Mouse (Mus musculus): ENCODE results near the gene Gucy1b1. TPM values are rescaled to one million over a fixed set of nuclear protein-coding genes. Genes with fewer than 3 reads are reported as not detected.

Gene Gucy1b1
- total RNA-seq (2021): 100 to 1,000 TPM; 110 to 113 TPM
- long read RNA-seq, experiment 1, transcript Gucy1b1-201 (14 exons, 3,223 nt): major isoform, 68 of 81 reads
- long read RNA-seq, experiment 1, partial matches to known transcripts: 5 of 81 reads
- long read RNA-seq, experiment 1, other reads (novel, unspliced or antisense): 8 of 81 reads
- long read RNA-seq, experiment 2, transcript Gucy1b1-201 (14 exons, 3,223 nt): major isoform, 93 of 104 reads
- long read RNA-seq, experiment 2, partial matches to known transcripts: 8 of 104 reads
- long read RNA-seq, experiment 2, other reads (novel, unspliced or antisense): 3 of 104 reads

- Histone ChIP-seq H3K4me3 (peak within 1 kb of the TSS; percentile 78), H3K27ac (peak within 1 kb of the TSS; percentile 95)
- TF ChIP-seq CTCF (conservative IDR thresholded peaks at IDR 0.05): no peak; the same call in 1 of the 2 replicates
- DNase-seq (ENCODE audit: low spot score in 2 of 2): peak; percentile 84 to 91
Measured at GRCm38 (mm10) chr3:82074201-82074851, at the start of gene Gucy1b1. Gene Gucy1b1 (minus strand): TSS chr3:82074689.

DNA sequence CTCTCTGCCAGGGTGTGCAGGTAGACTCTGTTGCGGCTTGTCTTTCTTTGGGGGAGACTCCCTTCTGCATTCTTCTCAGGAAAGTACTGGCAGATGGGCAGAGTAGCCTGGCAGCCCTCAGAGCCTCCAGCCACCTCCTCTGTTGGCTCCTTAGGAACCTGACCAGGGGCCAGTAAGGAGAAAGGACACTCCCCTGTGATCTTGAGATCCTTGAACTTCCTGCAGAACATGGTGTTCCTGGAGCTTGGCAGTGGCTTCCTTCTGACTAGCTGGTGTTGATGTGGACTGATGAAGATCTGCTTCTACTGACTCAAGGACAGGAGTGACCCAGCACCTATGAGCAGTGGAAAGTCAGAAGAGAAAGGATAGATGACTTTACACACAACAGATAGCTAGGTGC, 44.4 kb upstream of the Gucy1b1 start:
- no peak overlapping the region for H3K27ac ChIP-seq
- DNase-seq (ENCODE audit: low spot score in 2 of 2): no peak
- no peak for TF ChIP-seq CTCF (conservative IDR thresholded peaks at IDR 0.05)
- no peak overlapping the region for H3K4me3 ChIP-seq

DNA sequence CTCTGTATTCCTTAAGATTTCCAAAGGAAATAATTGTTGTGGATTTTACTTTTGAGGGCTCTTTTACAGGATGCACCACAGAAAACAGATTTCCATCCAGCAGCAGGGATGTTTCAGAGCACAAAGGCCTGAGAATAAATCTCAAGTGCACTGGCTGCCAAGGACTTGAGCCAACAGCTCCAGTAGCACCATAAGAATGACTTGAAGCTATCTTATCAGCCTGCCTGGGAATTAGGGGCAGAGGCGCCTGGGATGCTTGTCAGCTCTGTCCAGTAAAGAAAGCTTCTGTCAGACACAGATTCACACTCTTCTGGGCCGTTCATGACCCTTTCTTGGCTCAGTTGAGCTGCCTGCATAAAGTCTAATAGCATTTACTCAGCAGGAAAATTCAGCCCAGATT, 38.0 kb upstream of the Gucy1b1 start:
- no peak for TF ChIP-seq CTCF (conservative IDR thresholded peaks at IDR 0.05)
- H3K27ac ChIP-seq: no peak overlapping the region
- no peak for DNase-seq (ENCODE audit: low spot score in 2 of 2)
- no peak overlapping the region for H3K4me3 ChIP-seq

DNA sequence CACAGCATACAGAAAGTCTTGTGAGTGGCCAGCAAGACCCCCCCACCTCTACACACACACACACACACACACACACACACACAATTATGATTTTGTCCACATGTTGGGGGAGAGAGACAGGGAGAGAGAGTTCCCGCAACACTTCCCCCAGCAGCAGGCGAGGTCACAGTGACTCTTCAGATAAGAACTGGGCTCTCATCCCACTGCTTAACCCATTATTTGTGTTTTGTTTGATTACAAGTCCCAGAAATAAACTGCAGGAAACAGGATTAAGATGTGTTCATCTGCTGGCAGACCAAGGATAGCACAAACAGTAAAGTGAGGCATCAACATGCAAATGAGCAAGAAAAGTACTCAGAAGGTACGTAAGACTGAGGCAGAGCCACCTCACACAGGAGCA, 37.5 kb upstream of the Gucy1b1 start:
- Histone ChIP-seq H3K27ac (no peak overlapping the region), H3K4me3 (no peak overlapping the region)
- no peak for TF ChIP-seq CTCF (conservative IDR thresholded peaks at IDR 0.05)
- no peak for DNase-seq (ENCODE audit: low spot score in 2 of 2)

GRCm38 (mm10) chr3:82108951-82109350, 34.5 kb upstream of the Gucy1b1 start:
- no peak for DNase-seq (ENCODE audit: low spot score in 2 of 2)
- TF ChIP-seq CTCF (conservative IDR thresholded peaks at IDR 0.05): no peak
- H3K4me3 ChIP-seq: no peak overlapping the region
- no peak overlapping the region for H3K27ac ChIP-seq

DNA sequence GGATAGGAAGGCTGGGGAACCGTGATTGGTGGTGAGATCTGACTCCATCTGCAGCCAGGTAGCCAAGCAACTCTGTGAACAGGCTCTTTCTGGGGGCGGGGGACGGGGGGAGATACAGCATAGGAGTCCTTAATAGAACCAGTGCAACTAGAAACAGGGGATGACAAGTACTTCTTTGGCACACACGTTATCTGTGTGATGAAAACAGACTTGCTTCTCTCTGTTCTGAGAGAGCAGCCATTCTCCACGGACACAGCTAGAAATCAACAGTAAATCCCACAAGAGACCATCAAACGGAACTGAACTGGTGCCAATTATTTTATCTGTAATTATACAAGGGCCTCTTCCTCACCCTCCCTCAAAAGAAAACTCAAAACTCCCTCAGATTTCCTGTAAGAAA, 29.7 kb upstream of the Gucy1b1 start:
- no peak overlapping the region for H3K27ac ChIP-seq
- no peak for TF ChIP-seq CTCF (conservative IDR thresholded peaks at IDR 0.05)
- DNase-seq (ENCODE audit: low spot score in 2 of 2): no peak
- H3K4me3 ChIP-seq: no peak overlapping the region

GRCm38 (mm10) chr3:82099127-82099526, 24.6 kb upstream of the Gucy1b1 start:
- no peak overlapping the region for H3K27ac ChIP-seq
- DNase-seq (ENCODE audit: low spot score in 2 of 2): no peak
- TF ChIP-seq CTCF (conservative IDR thresholded peaks at IDR 0.05): no peak
- H3K4me3 ChIP-seq: no peak overlapping the region

GRCm38 (mm10) chr3:82096801-82097200, 22.3 kb upstream of the Gucy1b1 start:
- DNase-seq (ENCODE audit: low spot score in 2 of 2): no peak
- no peak overlapping the region for H3K27ac ChIP-seq
- no peak overlapping the region for H3K4me3 ChIP-seq
- no peak for TF ChIP-seq CTCF (conservative IDR thresholded peaks at IDR 0.05)

DNA sequence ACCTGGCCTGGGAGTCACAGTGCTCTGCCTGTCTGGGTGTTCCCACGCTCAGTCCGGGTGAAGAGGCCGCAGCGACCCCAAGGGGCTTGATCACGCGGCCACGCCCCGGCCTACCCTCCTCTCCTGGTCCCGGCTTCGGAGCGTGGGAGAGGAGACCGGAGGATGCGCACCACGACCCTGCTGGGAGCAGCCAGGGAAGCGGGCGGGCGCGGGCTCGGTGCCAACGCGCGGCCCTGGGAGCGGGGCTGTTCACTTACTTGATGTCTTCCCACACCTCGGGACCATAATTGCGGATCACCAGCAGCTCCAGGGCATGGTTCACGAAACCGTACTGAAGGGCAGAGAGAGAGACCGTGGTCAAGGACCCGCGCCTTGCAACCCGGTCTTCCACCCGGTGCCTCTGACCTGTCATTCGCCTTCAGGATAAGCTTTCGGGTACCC, 728 bp downstream of the Gucy1b1 start:
- Histone ChIP-seq H3K27ac (peak overlapping the region; percentile 95), H3K4me3 (peak overlapping the region; percentile 78)
- peak; percentile 63 to 79 for DNase-seq (ENCODE audit: low spot score in 2 of 2)
- no peak for TF ChIP-seq CTCF (conservative IDR thresholded peaks at IDR 0.05)

DNA sequence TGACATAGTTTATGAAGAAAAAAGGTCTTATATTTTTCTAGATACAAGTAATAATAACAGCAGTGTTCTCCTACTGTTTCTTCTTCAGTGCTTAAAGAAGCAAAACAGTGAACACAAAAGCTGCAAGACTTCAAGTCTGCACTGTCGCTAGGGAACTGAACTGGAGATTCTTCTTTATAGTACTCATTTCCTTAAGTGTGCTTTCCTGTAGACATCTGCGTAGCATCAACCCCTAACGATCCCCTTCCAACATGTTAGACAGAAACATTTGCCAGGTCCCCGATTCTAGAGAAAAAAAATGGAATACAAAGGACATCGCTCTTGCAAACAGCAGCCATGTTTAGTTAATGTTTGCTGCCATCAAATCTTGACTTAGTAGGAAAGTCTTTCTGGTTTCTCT, 6.7 kb downstream of the Gucy1b1 start:
- Histone ChIP-seq H3K27ac (no peak overlapping the region), H3K4me3 (no peak overlapping the region)
- no peak for TF ChIP-seq CTCF (conservative IDR thresholded peaks at IDR 0.05)
- no peak for DNase-seq (ENCODE audit: low spot score in 2 of 2)

- no peak for DNase-seq (ENCODE audit: low spot score in 2 of 2)
- Histone ChIP-seq H3K4me3 (no peak overlapping the region), H3K27ac (0 out of 2 replicates have a peak overlapping the region, but pooled peaks have one; percentile 29)
- 0 out of 2 replicates have a peak, but pooled peaks have one; percentile 8 for TF ChIP-seq CTCF (conservative IDR thresholded peaks at IDR 0.05)
Measured at GRCm38 (mm10) chr3:82061402-82062180, 12.9 kb downstream of the Gucy1b1 start.

DNA sequence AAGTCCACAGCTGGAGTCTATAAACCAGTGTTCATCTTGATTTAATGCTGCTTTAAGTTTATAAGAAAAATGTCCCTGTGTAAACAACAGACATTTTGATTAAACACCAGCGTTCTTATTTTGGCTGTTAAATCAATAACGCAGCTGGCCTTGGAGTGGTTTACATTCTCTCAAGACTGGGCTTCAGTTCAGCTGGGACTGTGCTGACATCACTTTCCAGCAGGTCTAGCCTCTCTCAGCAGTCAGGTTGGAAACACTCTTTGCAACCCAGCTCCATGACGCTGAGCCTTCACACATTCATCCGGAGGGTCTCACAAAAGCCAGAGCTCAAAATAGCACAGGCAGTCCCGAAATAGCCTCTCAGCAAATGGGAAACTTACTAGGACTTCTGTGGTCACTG, 17.3 kb downstream of the Gucy1b1 start:
- no peak for TF ChIP-seq CTCF (conservative IDR thresholded peaks at IDR 0.05)
- Histone ChIP-seq H3K27ac (no peak overlapping the region), H3K4me3 (no peak overlapping the region)
- no peak for DNase-seq (ENCODE audit: low spot score in 2 of 2)
